Mouse (Mus musculus): ENCODE results near the gene Plekha6.

DNA sequence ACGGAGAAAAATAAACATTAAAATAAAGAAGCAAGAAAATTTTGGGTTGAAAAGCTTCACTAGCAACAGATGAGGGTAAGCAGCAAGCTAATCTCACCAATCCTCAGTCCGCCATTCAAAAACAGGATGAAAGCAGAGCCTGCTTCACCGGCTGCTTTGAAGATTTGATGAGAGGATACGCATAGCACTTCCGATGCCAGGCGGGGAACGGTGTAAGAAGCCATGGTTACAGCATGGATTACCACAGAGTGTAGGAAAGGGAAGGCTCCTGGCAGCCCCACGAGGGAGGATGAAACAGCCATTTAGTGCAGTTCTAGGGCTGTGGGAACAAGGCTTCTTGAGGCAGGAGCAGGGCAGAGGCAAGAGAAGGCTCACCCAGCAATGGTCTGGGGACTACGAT lies 187.8 kb downstream of the Plekha6 start:
- TF ChIP-seq GATA1 (IDR thresholded peaks at IDR 0.05; ENCODE audit: borderline replicate concordance, low read length) (no peak), FLI1 (IDR thresholded peaks at IDR 0.05; ENCODE audit: low read length) (no peak)
